Mouse (Mus musculus) forebrain, embryonic 14.5 days (tissue): ENCODE results near the gene Nicn1. TPM values are rescaled to one million over a fixed set of nuclear protein-coding genes. Genes with fewer than 3 reads are reported as not detected.
A peak's percentile ranks its signal among the peaks of the same experiment; 100 is the strongest.

Experiments
- ATAC-seq: fragments of 200-750 bp; cut with Nextera tagmentation; 2 replicates; pipeline ENCODE4 v1.8.0; 2017; ENCODE audit warnings: mild to moderate bottlenecking, moderate library complexity
- DNase-seq: peaks from one replicate; pipeline ENCODE4 v3.0.0-alpha.2; 2015; ENCODE audit warnings: low spot score
- H3K27ac ChIP-seq: fragments of 300-500 bp; sonication (generic); 2 replicates; pipeline ENCODE4 v1.5.1; 2014; ENCODE audit warnings: low read depth, mild to moderate bottlenecking, control low read depth, low read length, moderate library complexity
- H3K27me3 ChIP-seq: fragments of 300-500 bp; sonication (generic); replicated peaks from 2 replicates; pipeline ENCODE4 v1.6.1; 2014; ENCODE audit warnings: low read length, control low read depth, mixed read lengths; ENCODE audit not compliant: control insufficient read depth, insufficient read depth
- H3K36me3 ChIP-seq: fragments of 300-500 bp; sonication (generic); 2 replicates; pipeline ENCODE4 v1.6.1; 2014; ENCODE audit warnings: low read length, control low read depth; ENCODE audit not compliant: control insufficient read depth, insufficient read depth
- H3K4me1 ChIP-seq: fragments of 300-500 bp; sonication (generic); 2 replicates; pipeline ENCODE4 v1.6.1; 2014; ENCODE audit warnings: antibody characterized with exemption, low read length, control low read depth; ENCODE audit not compliant: control insufficient read depth, insufficient read depth
- H3K4me2 ChIP-seq: fragments of 300-500 bp; sonication (generic); 2 replicates; pipeline ENCODE4 v1.6.1; 2014; ENCODE audit warnings: mild to moderate bottlenecking, control low read depth, low read length
- H3K4me3 ChIP-seq: fragments of 300-500 bp; sonication (generic); 2 replicates; pipeline ENCODE4 v1.5.1; 2014; ENCODE audit warnings: low read depth, low read length, control low read depth
- H3K9ac ChIP-seq: fragments of 300-500 bp; sonication (generic); 2 replicates; pipeline ENCODE4 v1.6.1; 2014; ENCODE audit warnings: mild to moderate bottlenecking, low read length, control low read depth, moderate library complexity
- H3K9me3 ChIP-seq: fragments of 300-500 bp; sonication (generic); replicated peaks from 2 replicates; pipeline ENCODE4 v1.6.1; 2016; ENCODE audit warnings: low read length, control low read depth, mixed read lengths; ENCODE audit not compliant: control insufficient read depth
- WGBS: fragments of 180-500 bp; shearing (Covaris S2); extraction: QIAGEN DNeasy Blood & Tissue Kit; methylation state at CpG from one replicate; pipeline ENCODE4 v1.1.7; 2014; 5-methylcytosine and 5-hydroxymethylcytosine counted together
- polyA plus RNA-seq: library from polyadenylated mRNA; unstranded; fragments of >200 nt; fragmentation: Nextera tagmentation; extraction: Ambion mirVana; gene quantifications from 2 replicates; pipeline ENCODE4 v1.2.1, GENCODE M21; 2014

The Nicn1 gene
- polyA plus RNA-seq, 1 experiment from 2014 or later: 113 TPM

DNA sequence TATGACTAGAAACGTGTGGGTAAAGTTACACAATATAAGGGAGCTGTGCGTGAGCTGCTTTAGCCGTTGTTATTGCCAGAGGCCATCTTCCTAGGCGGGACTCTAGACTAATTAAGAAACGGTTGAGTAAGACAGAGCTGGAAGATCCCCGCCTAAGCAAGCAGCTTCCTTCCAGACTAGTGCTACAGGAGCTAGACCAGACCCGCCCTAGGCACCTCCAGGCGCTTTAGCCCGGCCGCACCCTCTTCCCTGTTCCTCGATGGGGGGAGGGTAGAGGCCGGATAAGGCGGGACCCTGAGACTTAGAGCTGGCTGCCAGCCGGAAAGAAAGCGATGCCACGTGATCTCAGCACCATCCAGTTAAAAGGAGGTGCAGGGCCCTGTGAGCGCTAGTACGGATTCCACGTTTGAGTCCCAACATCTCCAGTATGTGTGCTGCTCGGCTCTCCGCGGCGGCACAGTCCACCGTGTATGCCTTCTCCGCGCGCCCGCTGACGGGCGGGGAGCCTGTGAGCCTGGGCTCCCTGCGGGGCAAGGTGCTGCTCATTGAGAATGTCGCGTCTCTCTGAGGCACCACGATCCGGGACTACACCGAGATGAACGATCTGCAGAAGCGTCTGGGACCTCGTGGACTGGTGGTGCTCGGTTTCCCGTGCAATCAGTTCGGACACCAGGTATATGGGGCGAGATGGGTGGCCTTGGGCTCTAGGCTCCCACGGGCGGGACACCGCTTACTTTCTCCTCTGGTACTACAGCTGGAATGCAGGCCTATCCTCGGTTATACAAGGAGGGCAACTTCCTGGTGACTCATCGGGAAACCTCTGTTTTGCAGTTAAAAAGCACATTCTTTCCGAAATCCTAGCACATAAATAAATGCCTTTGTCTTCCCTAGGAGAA, 48.9 kb downstream of the Nicn1 start, which contains the start of gene Gpx1:
Gene Gpx1, plus strand, starts transcription at position 18 of the 896 bp plus-strand sequence.
- Histone ChIP-seq H3K27me3 (no peaks in the 10 kb centered on the region), H3K36me3 (peaks cover 22% of the 10 kb centered on the region), H3K4me3 (peak within 1 kb of the TSS; percentile 65), H3K9ac (peak within 1 kb of the TSS; percentile 91), H3K9me3 (no peaks in the 10 kb centered on the region), H3K4me2 (peak within 1 kb of the TSS; percentile 78), H3K27ac (peak within 1 kb of the TSS; percentile 84), H3K4me1 (peaks cover 6% of the 10 kb centered on the region; the same call in 1 of the 2 replicates)
- WGBS: under 1% methylated on average over 49 of the region's 49 CpGs
- DNase-seq: peak; percentile 97
- peak; percentile 98 for ATAC-seq

- DNase-seq (no peak), ATAC-seq (no peak)
- Histone ChIP-seq H3K4me3 (peak overlapping the region; percentile 65), H3K27ac (peak overlapping the region; percentile 84; the same call in 1 of the 2 replicates), H3K27me3 (no peaks in the 10 kb centered on the region), H3K4me1 (peaks cover 6% of the 10 kb centered on the region; the same call in 1 of the 2 replicates), H3K4me2 (peak overlapping the region; percentile 78), H3K36me3 (peaks cover 14% of the 10 kb centered on the region), H3K9ac (peak overlapping the region; percentile 91), H3K9me3 (no peaks in the 10 kb centered on the region)
- WGBS: 20% methylated on average over 20 of the region's 20 CpGs
These were observed 49.6 kb downstream of the Nicn1 start for GRCm38 (mm10) chr9:108339886-108340257.

- DNase-seq: no peak
- Histone ChIP-seq H3K9ac (peak overlapping the region; percentile 91), H3K9me3 (no peaks in the 10 kb centered on the region), H3K27ac (no peak overlapping the region), H3K36me3 (peaks cover 8% of the 10 kb centered on the region), H3K27me3 (no peaks in the 10 kb centered on the region), H3K4me3 (peak overlapping the region; percentile 65), H3K4me1 (peaks cover 6% of the 10 kb centered on the region; the same call in 1 of the 2 replicates), H3K4me2 (peak overlapping the region; percentile 78)
- 69% methylated on average over 10 of the region's 10 CpGs for WGBS
- ATAC-seq: no peak
These were observed 50.3 kb downstream of the Nicn1 start for GRCm38 (mm10) chr9:108340258-108341138.

GRCm38 (mm10) chr9:108341139-108341475, 50.9 kb downstream of the Nicn1 start:
- Histone ChIP-seq H3K4me2 (no peak overlapping the region), H3K27me3 (no peaks in the 10 kb centered on the region), H3K4me1 (peaks cover 6% of the 10 kb centered on the region; the same call in 1 of the 2 replicates)

GRCm38 (mm10) chr9:108341801-108342200, 51.6 kb downstream of the Nicn1 start:
- Histone ChIP-seq H3K4me3 (no peak overlapping the region), H3K9ac (no peak overlapping the region), H3K36me3 (no peaks in the 10 kb centered on the region), H3K4me2 (no peak overlapping the region), H3K9me3 (no peaks in the 10 kb centered on the region), H3K27ac (no peak overlapping the region), H3K4me1 (peaks cover 6% of the 10 kb centered on the region; the same call in 1 of the 2 replicates), H3K27me3 (no peaks in the 10 kb centered on the region)
- DNase-seq (no peak), ATAC-seq (no peak)

More at GRCm38 (mm10) chr9:108341139-108341475, 50.9 kb downstream of the Nicn1 start:
- Histone ChIP-seq H3K27ac (no peak overlapping the region), H3K9ac (no peak overlapping the region), H3K9me3 (no peaks in the 10 kb centered on the region), H3K36me3 (peaks cover 2% of the 10 kb centered on the region; the same call in 1 of the 2 replicates), H3K4me3 (no peak overlapping the region)
- ATAC-seq (no peak), DNase-seq (no peak)
- WGBS: 91% methylated on average over 5 of the region's 5 CpGs

- Histone ChIP-seq H3K9me3 (no peaks in the 10 kb centered on the region), H3K27ac (no peak overlapping the region), H3K4me3 (no peak overlapping the region), H3K36me3 (no peaks in the 10 kb centered on the region), H3K9ac (no peak overlapping the region), H3K4me2 (no peak overlapping the region), H3K27me3 (no peaks in the 10 kb centered on the region), H3K4me1 (peaks cover 6% of the 10 kb centered on the region; the same call in 1 of the 2 replicates)
- DNase-seq (no peak), ATAC-seq (no peak)
- 63% methylated on average over 5 of the region's 5 CpGs for WGBS
These were observed 52.1 kb downstream of the Nicn1 start for GRCm38 (mm10) chr9:108342301-108342831.

DNA sequence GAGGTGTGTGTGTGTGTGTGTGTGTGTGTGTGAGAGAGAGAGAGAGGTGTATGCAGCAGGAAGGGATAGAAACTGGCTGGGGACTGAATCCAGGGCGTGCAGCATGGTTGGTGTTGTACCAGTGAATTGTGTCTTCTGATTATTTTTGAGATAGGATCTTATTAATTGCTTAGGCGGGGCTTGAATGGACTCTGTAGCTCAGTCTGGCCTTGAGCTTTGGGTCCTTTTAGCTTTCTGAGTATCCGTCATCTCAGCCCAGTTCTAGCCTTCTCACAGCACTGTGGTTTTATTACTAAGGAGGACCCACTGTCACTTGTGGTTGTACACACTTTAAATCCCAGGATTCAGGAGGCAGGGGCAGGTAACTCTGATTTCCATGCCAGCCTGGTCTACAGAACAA, 53.1 kb downstream of the Nicn1 start:
- H3K4me1 ChIP-seq: peaks cover 6% of the 10 kb centered on the region
- no peaks in the 10 kb centered on the region for H3K9me3 ChIP-seq
- no peak overlapping the region for H3K27ac ChIP-seq
- 84% methylated on average over 3 of the region's 3 CpGs for WGBS
- H3K36me3 ChIP-seq: no peaks in the 10 kb centered on the region
- no peak overlapping the region for H3K4me3 ChIP-seq
- DNase-seq (no peak), ATAC-seq (no peak)
- no peak overlapping the region for H3K9ac ChIP-seq
- H3K27me3 ChIP-seq: no peaks in the 10 kb centered on the region
- no peak overlapping the region for H3K4me2 ChIP-seq

- Histone ChIP-seq H3K9ac (no peak overlapping the region), H3K4me3 (no peak overlapping the region), H3K4me2 (no peak overlapping the region), H3K4me1 (peaks cover 11% of the 10 kb centered on the region), H3K36me3 (no peaks in the 10 kb centered on the region), H3K27me3 (no peaks in the 10 kb centered on the region), H3K27ac (no peak overlapping the region), H3K9me3 (no peaks in the 10 kb centered on the region)
- WGBS: 92% methylated on average over 1 of the region's 1 CpGs
- ATAC-seq: no peak
- no peak for DNase-seq
These were observed 53.6 kb downstream of the Nicn1 start for GRCm38 (mm10) chr9:108343835-108344234.
